Mouse (Mus musculus): ENCODE measurements at regions not wholly inside any gene's neighbourhood (a gene's known extent, or its start where the extent isn't known, plus 50 kb on each side); places are given as distances from the start of the nearest gene placed in this dataset.
A peak's percentile ranks its signal among the peaks of the same experiment; 100 is the strongest.
"Not testable (repeated sequence)": the region's sequence is repeated elsewhere in the genome, so short reads cannot be mapped to it uniquely, and the experiment has no call there.

DNA sequence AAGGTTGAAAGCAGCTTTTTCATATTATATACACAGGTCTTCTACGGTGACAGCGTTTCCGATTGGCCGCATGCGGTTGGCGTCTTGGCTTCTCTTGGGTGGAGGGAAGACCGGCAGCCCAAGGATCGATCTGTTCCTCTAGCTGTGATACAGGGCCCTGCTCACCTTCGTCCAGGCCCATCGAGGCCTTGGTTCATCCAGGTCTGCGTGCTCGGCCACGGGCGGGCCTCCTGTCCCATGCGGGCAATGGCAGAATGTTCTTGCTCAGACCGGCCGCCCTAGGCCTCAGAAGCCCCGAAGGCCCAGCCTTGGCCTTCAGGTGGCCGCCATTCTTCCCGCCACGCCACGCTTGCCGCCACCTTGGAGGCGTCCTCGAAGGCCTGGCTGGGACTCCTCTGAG lies 194.4 kb upstream of the Ppp6c start:
- WGBS (ENCODE audit: missing documents) = 95% methylated on average over 18 of the region's 25 CpGs
- H3K4me3 ChIP-seq (ENCODE audit: inconsistent target) = no peak overlapping the region
- H3K36me3 ChIP-seq (ENCODE audit: inconsistent target) = no peaks in the 10 kb centered on the region
- no peak overlapping the region for H3K27ac ChIP-seq
- H3K79me2 ChIP-seq (ENCODE audit: inconsistent target) = no peaks in the 10 kb centered on the region

DNA sequence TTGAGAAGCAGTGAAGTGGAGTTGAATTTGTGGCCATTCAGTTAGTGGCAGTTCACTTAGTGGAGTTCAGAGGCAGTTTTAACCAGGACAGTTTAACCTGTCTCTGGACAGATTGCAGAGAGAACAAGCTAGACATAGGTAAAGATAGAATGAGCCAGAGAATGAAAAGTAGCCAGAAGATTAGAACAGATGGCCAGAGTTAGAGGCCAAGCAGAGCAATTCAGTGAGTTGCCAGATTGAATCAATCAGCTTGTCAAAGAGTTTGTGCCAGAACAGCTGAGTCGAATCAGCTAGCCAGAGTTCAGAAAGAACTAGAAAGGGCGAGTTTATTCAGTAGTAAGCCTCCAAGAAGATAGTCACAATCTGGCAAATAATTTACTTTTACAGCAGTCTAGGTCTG lies 174.1 kb upstream of the Ppp6c start:
- Histone ChIP-seq H3K36me3 (ENCODE audit: inconsistent target) (no peaks in the 10 kb centered on the region), H3K79me2 (ENCODE audit: inconsistent target) (no peaks in the 10 kb centered on the region), H3K4me3 (ENCODE audit: inconsistent target) (no peak overlapping the region), H3K27ac (no peak overlapping the region)
- WGBS (ENCODE audit: missing documents) = 71% methylated on average over 2 of the region's 2 CpGs

DNA sequence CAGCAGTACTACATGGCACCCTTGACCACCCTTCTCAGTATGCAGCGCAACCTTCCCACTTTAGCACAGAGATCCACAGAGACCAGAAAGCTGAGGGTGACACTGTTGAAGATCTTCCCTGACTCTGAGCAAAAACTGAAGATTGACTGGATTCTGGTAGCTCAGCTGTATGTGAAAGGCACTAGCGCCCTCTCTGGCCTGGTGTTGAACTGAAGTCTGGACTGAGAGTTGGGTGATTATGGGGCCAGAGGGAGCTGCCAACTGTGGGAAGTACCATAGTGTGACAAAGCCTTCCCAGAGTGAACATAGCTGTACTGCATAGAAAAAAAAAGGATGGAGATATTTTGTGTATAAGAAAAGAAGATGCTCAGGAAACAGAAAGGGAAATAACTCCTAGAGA lies 173.3 kb upstream of the Ppp6c start:
- H3K36me3 ChIP-seq (ENCODE audit: inconsistent target) = no peaks in the 10 kb centered on the region
- H3K79me2 ChIP-seq (ENCODE audit: inconsistent target) = no peaks in the 10 kb centered on the region
- no peak overlapping the region for H3K27ac ChIP-seq
- WGBS (ENCODE audit: missing documents) = 71% methylated on average over 2 of the region's 2 CpGs
- H3K4me3 ChIP-seq (ENCODE audit: inconsistent target) = no peak overlapping the region

DNA sequence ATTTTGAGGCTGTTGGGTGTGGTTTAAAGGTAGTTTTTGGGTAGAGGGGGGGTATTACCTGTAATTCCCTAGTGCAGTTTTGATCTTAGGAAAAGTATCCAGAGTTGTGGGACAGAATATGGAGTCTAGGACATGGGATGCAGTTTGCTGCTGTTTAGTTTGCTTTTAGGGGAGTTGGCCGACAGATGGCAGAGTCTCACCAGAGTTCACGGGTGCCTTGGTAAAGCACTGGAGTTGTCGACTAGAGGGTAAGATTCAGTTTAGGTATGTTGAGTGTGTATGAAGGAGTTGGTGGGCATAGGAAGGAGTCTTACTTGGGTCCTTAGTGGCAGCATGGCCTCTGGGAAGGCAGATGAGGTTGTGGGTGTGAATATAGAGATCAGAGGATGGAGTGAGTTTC lies 168.4 kb upstream of the Ppp6c start:
- 61% methylated on average over 3 of the region's 3 CpGs for WGBS (ENCODE audit: missing documents)

DNA sequence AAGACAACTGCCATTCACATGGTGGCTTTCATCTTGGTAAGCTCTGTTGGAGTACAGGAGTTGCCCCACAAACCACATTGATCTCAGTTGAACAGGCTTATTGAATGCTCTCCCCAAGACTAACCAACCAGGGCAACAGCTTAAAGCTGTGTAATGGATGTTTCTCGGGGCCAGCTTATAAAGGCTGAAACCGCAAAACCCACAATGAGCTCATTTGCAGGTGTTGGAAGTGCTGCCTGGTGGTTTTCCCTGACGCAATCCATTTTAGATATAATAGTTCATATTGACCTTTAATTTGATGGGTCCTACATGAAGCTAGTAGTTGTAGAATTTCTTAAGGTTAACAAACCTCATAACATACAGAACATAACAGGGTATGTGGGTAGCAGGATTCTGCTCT lies 151.0 kb upstream of the Ppp6c start:
- H3K27ac ChIP-seq = no peak overlapping the region
- 76% methylated on average over 3 of the region's 3 CpGs for WGBS (ENCODE audit: missing documents)
- H3K36me3 ChIP-seq (ENCODE audit: inconsistent target) = no peaks in the 10 kb centered on the region
- H3K4me3 ChIP-seq (ENCODE audit: inconsistent target) = no peak overlapping the region
- H3K79me2 ChIP-seq (ENCODE audit: inconsistent target) = no peaks in the 10 kb centered on the region

More for the DNA sequence above, 168.4 kb upstream of the Ppp6c start:
- H3K27ac ChIP-seq = no peak overlapping the region
- no peak overlapping the region for H3K4me3 ChIP-seq (ENCODE audit: inconsistent target)
- no peaks in the 10 kb centered on the region for H3K79me2 ChIP-seq (ENCODE audit: inconsistent target)
- no peaks in the 10 kb centered on the region for H3K36me3 ChIP-seq (ENCODE audit: inconsistent target)

DNA sequence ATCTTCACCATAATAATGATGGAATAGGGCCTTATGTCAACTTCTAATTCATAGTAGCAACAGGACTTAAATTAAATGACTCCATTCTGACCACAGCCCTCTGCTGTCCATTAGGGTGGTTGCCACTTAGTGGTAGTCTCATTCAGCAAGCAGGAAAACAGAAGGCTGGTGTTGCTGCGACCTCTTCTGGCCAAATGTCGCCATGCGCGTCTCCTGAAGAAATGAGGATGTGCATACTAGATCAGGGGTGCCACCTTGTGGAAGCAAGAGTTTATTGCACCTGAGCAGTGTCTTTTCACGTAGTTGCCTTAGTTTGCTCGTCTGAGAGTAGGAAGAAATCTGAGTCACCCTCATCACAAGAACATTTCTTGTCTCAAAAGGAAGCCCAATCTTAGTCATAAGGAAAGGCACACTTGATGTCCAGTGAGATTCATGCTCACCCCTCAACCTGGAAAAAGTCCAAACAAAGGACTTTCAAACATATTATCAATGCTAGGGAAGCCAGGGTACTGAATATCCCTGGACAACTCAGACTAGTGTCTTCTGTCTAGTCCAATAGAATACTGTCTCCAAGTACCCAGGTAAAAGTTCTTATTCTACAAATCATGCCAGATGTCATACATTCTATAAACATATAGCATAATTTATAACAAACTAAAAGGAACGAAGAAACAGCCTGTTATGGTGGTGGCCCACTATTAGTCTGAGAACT lies 147.0 kb upstream of the Ppp6c start:
- Histone ChIP-seq H3K27ac (no peak overlapping the region), H3K79me2 (ENCODE audit: inconsistent target) (no peaks in the 10 kb centered on the region), H3K4me3 (ENCODE audit: inconsistent target) (no peak overlapping the region), H3K36me3 (ENCODE audit: inconsistent target) (no peaks in the 10 kb centered on the region)
- 14% methylated on average over 7 of the region's 7 CpGs for WGBS (ENCODE audit: missing documents)

DNA sequence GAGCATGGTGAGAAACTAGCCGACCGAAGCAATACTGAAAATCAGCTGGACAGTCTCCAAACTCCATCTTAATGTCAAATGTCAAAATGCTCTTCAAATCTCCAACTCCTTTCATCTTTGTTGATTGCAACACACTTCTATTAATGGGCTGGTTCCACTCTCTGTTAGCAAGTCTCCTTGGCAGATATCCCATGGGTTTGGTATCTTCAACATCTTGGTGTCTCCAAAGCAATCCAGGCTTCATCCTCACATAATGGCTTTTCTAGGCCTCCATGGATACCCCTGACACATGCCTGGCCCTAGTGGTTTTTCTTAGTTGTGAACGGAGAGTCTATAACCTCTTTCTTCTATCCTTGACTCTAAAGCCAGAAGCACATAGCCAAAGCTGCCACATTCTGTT lies 118.0 kb upstream of the Ppp6c start:
- Histone ChIP-seq H3K79me2 (ENCODE audit: inconsistent target) (no peaks in the 10 kb centered on the region), H3K27ac (no peak overlapping the region), H3K4me3 (ENCODE audit: inconsistent target) (no peak overlapping the region), H3K36me3 (ENCODE audit: inconsistent target) (no peaks in the 10 kb centered on the region)
- WGBS (ENCODE audit: missing documents) = 84% methylated on average over 3 of the region's 3 CpGs

DNA sequence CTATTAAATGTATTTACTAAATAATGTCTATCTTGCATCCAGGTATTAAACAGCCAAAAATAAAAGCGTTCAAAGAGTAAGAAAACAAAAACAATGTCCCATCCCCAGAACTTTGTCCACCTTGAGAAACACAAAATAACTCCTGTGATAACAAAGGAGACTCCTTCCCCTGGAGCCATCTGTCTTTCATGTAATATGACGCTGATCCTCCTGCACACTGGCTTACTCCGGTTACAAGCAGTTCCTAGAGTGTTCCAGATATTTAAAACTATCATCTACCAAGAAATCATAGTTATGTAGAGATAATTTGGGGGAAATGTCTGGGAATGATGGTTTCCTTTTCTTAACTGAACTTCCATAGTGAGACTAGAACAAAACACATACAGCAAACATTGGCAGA lies 114.2 kb upstream of the Ppp6c start:
- Histone ChIP-seq H3K4me3 (ENCODE audit: inconsistent target) (no peak overlapping the region), H3K27ac (no peak overlapping the region), H3K79me2 (ENCODE audit: inconsistent target) (no peaks in the 10 kb centered on the region), H3K36me3 (ENCODE audit: inconsistent target) (no peaks in the 10 kb centered on the region)
- WGBS (ENCODE audit: missing documents) = 78% methylated on average over 3 of the region's 3 CpGs

DNA sequence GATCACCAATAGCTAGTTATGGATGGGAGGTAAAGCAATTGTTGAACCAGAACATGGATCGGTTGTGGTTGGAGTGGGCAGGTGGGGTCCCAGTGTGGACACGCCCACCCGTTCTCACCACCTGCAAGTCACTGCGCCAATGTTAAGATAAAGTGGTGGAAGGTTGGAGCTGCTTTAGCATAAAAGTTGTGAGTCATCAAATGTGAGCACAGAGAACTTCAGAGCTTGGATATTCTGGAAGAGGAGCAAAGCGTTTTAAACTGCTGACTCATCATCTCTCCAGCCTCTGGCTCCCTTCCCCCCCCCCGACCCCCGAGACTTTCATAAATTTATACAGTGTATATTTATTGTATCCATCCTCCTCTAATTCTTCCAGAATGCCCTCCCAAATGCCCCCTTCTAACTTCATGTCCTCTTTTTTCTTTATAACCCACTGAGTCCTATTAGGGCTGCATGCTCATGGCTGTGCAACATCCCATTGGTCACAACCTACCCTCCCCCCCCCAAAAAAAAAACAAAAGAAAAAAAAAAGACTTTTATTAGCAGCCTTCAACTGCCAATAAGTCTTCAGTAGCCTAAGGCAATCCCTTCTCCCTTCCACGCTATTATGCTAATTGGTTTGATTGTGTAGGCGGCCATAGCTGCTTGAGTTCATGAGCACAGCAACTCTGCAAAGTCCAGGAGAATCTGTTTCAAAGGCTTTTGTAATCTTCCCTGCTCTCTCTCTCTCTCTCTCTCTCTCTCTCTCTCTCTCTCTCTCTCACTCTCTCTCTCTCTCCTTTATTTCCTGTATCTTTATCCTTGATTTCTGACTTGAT lies 112.8 kb upstream of the Ppp6c start:
- Histone ChIP-seq H3K79me2 (ENCODE audit: inconsistent target) (no peaks in the 10 kb centered on the region), H3K27ac (no peak overlapping the region), H3K36me3 (ENCODE audit: inconsistent target) (no peaks in the 10 kb centered on the region), H3K4me3 (ENCODE audit: inconsistent target) (no peak overlapping the region)
- 87% methylated on average over 7 of the region's 9 CpGs for WGBS (ENCODE audit: missing documents)

DNA sequence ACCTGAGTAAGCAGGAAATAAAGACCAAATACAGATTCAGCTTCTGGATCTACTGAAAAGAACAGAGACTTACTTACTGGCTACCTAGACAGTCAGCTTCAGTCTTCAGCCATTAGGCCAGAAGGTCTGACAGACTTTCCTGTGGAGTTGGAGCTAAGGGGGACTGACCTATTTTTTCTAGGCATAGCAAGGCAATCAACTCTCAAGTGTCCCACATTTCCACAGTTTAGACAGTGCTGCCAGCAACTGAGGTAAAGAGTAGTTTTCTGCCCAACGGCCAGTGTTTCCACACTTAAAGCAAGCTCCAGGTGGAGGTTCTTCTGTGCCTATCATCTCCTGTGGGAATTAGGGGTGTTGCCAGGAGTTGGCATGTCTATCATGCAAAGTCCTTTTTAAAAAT lies 111.3 kb upstream of the Ppp6c start:
- Histone ChIP-seq H3K79me2 (ENCODE audit: inconsistent target) (no peaks in the 10 kb centered on the region), H3K36me3 (ENCODE audit: inconsistent target) (no peaks in the 10 kb centered on the region), H3K4me3 (ENCODE audit: inconsistent target) (no peak overlapping the region), H3K27ac (no peak overlapping the region)
- WGBS (ENCODE audit: missing documents) = 80% methylated on average over 1 of the region's 1 CpGs

DNA sequence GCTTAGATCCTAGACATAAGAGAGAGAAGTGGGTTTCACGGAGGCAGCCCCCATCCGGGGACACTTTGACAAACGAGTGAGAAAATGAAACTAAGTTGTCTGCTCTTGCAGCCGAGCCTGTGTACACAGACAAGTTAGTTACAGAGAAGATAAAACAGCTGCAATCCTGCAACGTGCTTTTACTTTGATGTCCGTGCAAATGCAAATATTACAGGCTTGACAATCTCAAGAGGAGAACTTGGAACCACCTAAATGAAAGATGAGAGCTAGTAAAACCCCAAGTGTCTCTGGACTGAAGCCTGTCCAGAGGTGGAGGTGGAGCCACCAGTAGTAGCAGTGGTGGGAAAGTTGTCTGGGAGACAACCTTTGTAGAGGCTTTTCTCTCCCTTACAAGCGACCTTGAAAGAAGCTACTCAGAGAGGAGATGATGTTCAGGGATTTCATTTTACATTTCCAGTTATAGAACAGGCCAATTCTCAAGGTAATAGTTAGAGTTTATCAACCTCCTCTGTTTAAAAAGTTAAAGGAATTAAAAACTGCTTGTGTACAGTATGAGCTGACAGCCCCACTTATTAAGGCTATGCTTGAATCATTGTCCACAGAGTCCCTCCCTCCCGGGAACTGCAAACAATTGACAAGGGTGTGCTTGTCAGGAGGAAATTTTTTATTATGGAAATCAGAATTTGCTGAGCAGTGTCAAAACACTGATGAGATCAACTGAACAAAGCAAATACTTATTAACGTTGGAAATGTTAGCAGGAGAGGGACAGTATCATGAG lies 99.7 kb upstream of the Ppp6c start:
- H3K36me3 ChIP-seq (ENCODE audit: inconsistent target) = no peaks in the 10 kb centered on the region
- no peak overlapping the region for H3K27ac ChIP-seq
- no peaks in the 10 kb centered on the region for H3K79me2 ChIP-seq (ENCODE audit: inconsistent target)
- H3K4me3 ChIP-seq (ENCODE audit: inconsistent target) = peak overlapping the region; percentile 12; the same call in 1 of the 2 replicates
- WGBS (ENCODE audit: missing documents) = 10% methylated on average over 8 of the region's 9 CpGs

DNA sequence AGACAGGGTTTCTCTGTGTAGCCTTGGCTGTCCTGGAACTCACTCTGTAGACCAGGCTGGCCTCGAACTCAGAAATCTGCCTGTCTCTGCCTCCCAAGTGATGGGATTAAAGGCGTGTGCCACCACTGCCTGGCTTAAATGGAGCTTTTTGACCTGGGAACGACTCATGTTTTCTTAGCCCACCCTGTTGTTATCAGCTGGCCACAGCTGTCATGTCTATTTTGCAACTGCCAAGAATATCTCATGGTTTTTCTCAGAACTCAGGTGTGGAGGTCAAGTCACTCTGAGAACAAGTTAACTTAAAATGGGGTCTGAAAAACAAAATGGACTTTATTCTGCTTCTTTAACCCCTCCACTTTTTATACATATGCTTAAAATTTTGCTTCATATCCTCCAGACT lies 98.9 kb upstream of the Ppp6c start:
- WGBS (ENCODE audit: missing documents) = 52% methylated on average over 2 of the region's 3 CpGs
- H3K36me3 ChIP-seq (ENCODE audit: inconsistent target); H3K79me2 ChIP-seq (ENCODE audit: inconsistent target); H3K27ac ChIP-seq: not testable (repeated sequence)
- peak overlapping the region; percentile 12; the same call in 1 of the 2 replicates for H3K4me3 ChIP-seq (ENCODE audit: inconsistent target)

DNA sequence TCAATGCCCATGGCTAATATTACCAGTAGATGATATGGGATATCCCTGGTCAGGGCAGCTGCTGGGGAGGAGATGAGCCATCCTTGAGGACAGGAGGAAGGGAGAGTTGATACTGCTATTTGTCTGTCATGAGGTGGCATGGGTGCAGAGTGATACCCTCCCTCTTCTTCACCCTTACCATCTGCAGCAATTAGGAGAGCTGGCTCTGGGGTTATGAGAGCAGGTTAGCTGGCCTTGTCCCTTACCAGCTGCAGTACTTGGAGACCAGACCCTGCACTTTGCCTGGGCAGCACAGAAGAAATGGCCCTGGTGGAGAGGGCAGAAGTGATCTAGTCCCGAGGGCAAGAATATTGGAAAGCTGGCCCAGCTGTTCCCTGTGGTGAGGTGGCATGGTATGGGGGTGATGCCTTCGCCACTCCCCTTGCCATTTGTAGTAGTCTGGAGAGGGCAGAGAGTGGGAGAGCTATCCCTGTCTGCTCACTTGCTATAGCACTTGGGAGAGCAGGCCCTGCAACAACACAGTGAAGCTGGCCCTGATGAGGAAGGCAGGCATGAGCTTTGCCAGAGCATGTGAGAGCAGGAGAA lies 73.6 kb upstream of the Ppp6c start:
- Histone ChIP-seq H3K27ac (no peak overlapping the region), H3K36me3 (ENCODE audit: inconsistent target) (no peaks in the 10 kb centered on the region), H3K79me2 (ENCODE audit: inconsistent target) (no peaks in the 10 kb centered on the region), H3K4me3 (ENCODE audit: inconsistent target) (no peak overlapping the region)
- WGBS (ENCODE audit: missing documents) = 82% methylated on average over 2 of the region's 2 CpGs

DNA sequence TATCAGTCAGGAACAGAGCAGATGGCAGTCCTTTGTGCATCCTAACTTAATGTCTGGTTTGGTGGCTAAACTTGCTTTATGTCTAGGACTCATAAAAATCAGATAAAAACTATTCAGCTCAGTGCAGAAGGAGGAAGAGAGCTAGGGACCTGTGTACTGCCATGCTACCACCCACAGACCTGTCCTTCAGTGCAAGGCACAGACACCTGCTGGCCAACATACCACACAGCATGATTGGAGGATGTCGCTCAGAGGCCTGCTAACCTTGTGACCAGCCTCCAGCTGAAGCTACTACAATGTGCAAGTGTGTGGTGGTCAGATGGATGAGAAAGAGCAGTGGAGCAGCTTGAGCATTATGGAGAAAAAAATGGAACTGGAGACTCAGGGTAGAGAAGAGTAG lies 73.0 kb upstream of the Ppp6c start:
- Histone ChIP-seq H3K27ac (no peak overlapping the region), H3K4me3 (ENCODE audit: inconsistent target) (no peak overlapping the region)
- 82% methylated on average over 1 of the region's 1 CpGs for WGBS (ENCODE audit: missing documents)

More for the DNA sequence above, 73.0 kb upstream of the Ppp6c start:
- Histone ChIP-seq H3K79me2 (ENCODE audit: inconsistent target) (no peaks in the 10 kb centered on the region), H3K36me3 (ENCODE audit: inconsistent target) (no peaks in the 10 kb centered on the region)

Data from macrophage (primary cell).